Mouse (Mus musculus): ENCODE results near the gene Csmd2. TPM values are rescaled to one million over a fixed set of nuclear protein-coding genes. Genes with fewer than 3 reads are reported as not detected.

Csmd2 gene
- polyA plus RNA-seq, 1 experiment from 2014 or later, result 0.05 TPM

- H3K27ac ChIP-seq (ENCODE audit: low read length), result no peak overlapping the region
- no peak overlapping the region for H3K4me2 ChIP-seq (replicated peaks; ENCODE audit: low read depth, low read length)
- no peaks in the 10 kb centered on the region for H3K27me3 ChIP-seq (replicated peaks; ENCODE audit: insufficient read depth, low read length)
- no peak for DNase-seq (ENCODE audit: low spot score)
- WGBS, result 76% methylated on average over 6 of the region's 6 CpGs
- H3K36me3 ChIP-seq (ENCODE audit: insufficient read depth, low read length), result no peaks in the 10 kb centered on the region
- no peak for ATAC-seq
- H3K4me1 ChIP-seq (ENCODE audit: insufficient read depth, low read depth, low read length), result no peaks in the 10 kb centered on the region
- H3K9ac ChIP-seq (replicated peaks; ENCODE audit: low read depth), result no peak overlapping the region
- TF ChIP-seq EP300 (IDR thresholded peaks at IDR 0.05) (no peak), CTCF (IDR thresholded peaks at IDR 0.05) (no peak)
- no peaks in the 10 kb centered on the region for H3K9me3 ChIP-seq (ENCODE audit: low read length)
- no peak overlapping the region for H3K4me3 ChIP-seq (ENCODE audit: low read depth, low read length)
Measured at GRCm38 (mm10) chr4:128550756-128551155, 563.1 kb downstream of the Csmd2 start.

GRCm38 (mm10) chr4:128554198-128554597, 566.5 kb downstream of the Csmd2 start:
- Histone ChIP-seq H3K27me3 (replicated peaks; ENCODE audit: insufficient read depth, low read length) (no peaks in the 10 kb centered on the region), H3K4me1 (ENCODE audit: insufficient read depth, low read depth, low read length) (no peaks in the 10 kb centered on the region), H3K4me3 (ENCODE audit: low read depth, low read length) (no peak overlapping the region), H3K36me3 (ENCODE audit: insufficient read depth, low read length) (no peaks in the 10 kb centered on the region), H3K9me3 (ENCODE audit: low read length) (no peaks in the 10 kb centered on the region), H3K9ac (replicated peaks; ENCODE audit: low read depth) (no peak overlapping the region), H3K4me2 (replicated peaks; ENCODE audit: low read depth, low read length) (no peak overlapping the region), H3K27ac (ENCODE audit: low read length) (no peak overlapping the region)
- no peak for TF ChIP-seq CTCF (IDR thresholded peaks at IDR 0.05)
- no peak for TF ChIP-seq EP300 (IDR thresholded peaks at IDR 0.05)
- ATAC-seq (no peak), DNase-seq (ENCODE audit: low spot score) (no peak)
- 93% methylated on average over 2 of the region's 2 CpGs for WGBS

GRCm38 (mm10) chr4:128560327-128560726, 572.7 kb downstream of the Csmd2 start:
- ATAC-seq (no peak), DNase-seq (ENCODE audit: low spot score) (no peak)
- Histone ChIP-seq H3K4me3 (ENCODE audit: low read depth, low read length) (no peak overlapping the region), H3K9me3 (ENCODE audit: low read length) (no peaks in the 10 kb centered on the region), H3K27me3 (replicated peaks; ENCODE audit: insufficient read depth, low read length) (no peaks in the 10 kb centered on the region), H3K36me3 (ENCODE audit: insufficient read depth, low read length) (no peaks in the 10 kb centered on the region), H3K4me2 (replicated peaks; ENCODE audit: low read depth, low read length) (no peak overlapping the region), H3K9ac (replicated peaks; ENCODE audit: low read depth) (no peak overlapping the region), H3K27ac (ENCODE audit: low read length) (no peak overlapping the region), H3K4me1 (ENCODE audit: insufficient read depth, low read depth, low read length) (no peaks in the 10 kb centered on the region)
- 78% methylated on average over 3 of the region's 3 CpGs for WGBS
- TF ChIP-seq CTCF (IDR thresholded peaks at IDR 0.05), result peak; percentile 31
- TF ChIP-seq EP300 (IDR thresholded peaks at IDR 0.05), result no peak

- no peak for TF ChIP-seq EP300 (IDR thresholded peaks at IDR 0.05)
- TF ChIP-seq CTCF (IDR thresholded peaks at IDR 0.05), result no peak
- no peaks in the 10 kb centered on the region for H3K9me3 ChIP-seq (ENCODE audit: low read length)
- no peaks in the 10 kb centered on the region for H3K27me3 ChIP-seq (replicated peaks; ENCODE audit: insufficient read depth, low read length)
- no peaks in the 10 kb centered on the region for H3K4me1 ChIP-seq (ENCODE audit: insufficient read depth, low read depth, low read length)
- DNase-seq (ENCODE audit: low spot score) (peak; percentile 41), ATAC-seq (no peak)
- H3K9ac ChIP-seq (replicated peaks; ENCODE audit: low read depth), result no peak overlapping the region
- H3K27ac ChIP-seq (ENCODE audit: low read length), result no peak overlapping the region
- no peak overlapping the region for H3K4me2 ChIP-seq (replicated peaks; ENCODE audit: low read depth, low read length)
- 45% methylated on average over 4 of the region's 4 CpGs for WGBS
- no peaks in the 10 kb centered on the region for H3K36me3 ChIP-seq (ENCODE audit: insufficient read depth, low read length)
- H3K4me3 ChIP-seq (ENCODE audit: low read depth, low read length), result no peak overlapping the region
Measured at GRCm38 (mm10) chr4:128575811-128576210, 588.2 kb downstream of the Csmd2 start.

GRCm38 (mm10) chr4:128579182-128579581, 591.5 kb downstream of the Csmd2 start:
- no peak overlapping the region for H3K9ac ChIP-seq (replicated peaks; ENCODE audit: low read depth)
- H3K27ac ChIP-seq (ENCODE audit: low read length), result no peak overlapping the region
- WGBS, result 60% methylated on average over 4 of the region's 4 CpGs
- no peak overlapping the region for H3K4me3 ChIP-seq (ENCODE audit: low read depth, low read length)
- H3K36me3 ChIP-seq (ENCODE audit: insufficient read depth, low read length), result no peaks in the 10 kb centered on the region
- H3K9me3 ChIP-seq (ENCODE audit: low read length), result peaks cover 12% of the 10 kb centered on the region
- DNase-seq (ENCODE audit: low spot score) (peak; percentile 8), ATAC-seq (no peak)
- TF ChIP-seq EP300 (IDR thresholded peaks at IDR 0.05), result no peak
- peak; percentile 64 for TF ChIP-seq CTCF (IDR thresholded peaks at IDR 0.05)
- H3K4me2 ChIP-seq (replicated peaks; ENCODE audit: low read depth, low read length), result no peak overlapping the region
- H3K4me1 ChIP-seq (ENCODE audit: insufficient read depth, low read depth, low read length), result no peaks in the 10 kb centered on the region
- H3K27me3 ChIP-seq (replicated peaks; ENCODE audit: insufficient read depth, low read length), result no peaks in the 10 kb centered on the region

GRCm38 (mm10) chr4:128593286-128593685, 605.6 kb downstream of the Csmd2 start:
- H3K4me2 ChIP-seq (replicated peaks; ENCODE audit: low read depth, low read length), result no peak overlapping the region
- TF ChIP-seq EP300 (IDR thresholded peaks at IDR 0.05) (no peak), CTCF (IDR thresholded peaks at IDR 0.05) (no peak)
- WGBS, result 84% methylated on average over 4 of the region's 4 CpGs

GRCm38 (mm10) chr4:128594062-128594461, 606.4 kb downstream of the Csmd2 start:
- no peak overlapping the region for H3K9ac ChIP-seq (replicated peaks; ENCODE audit: low read depth)
- 82% methylated on average over 5 of the region's 5 CpGs for WGBS
- DNase-seq (ENCODE audit: low spot score) (no peak), ATAC-seq (no peak)
- no peaks in the 10 kb centered on the region for H3K36me3 ChIP-seq (ENCODE audit: insufficient read depth, low read length)
- TF ChIP-seq EP300 (IDR thresholded peaks at IDR 0.05), result no peak
- no peak for TF ChIP-seq CTCF (IDR thresholded peaks at IDR 0.05)
- H3K4me3 ChIP-seq (ENCODE audit: low read depth, low read length), result no peak overlapping the region
- no peaks in the 10 kb centered on the region for H3K9me3 ChIP-seq (ENCODE audit: low read length)
- H3K4me2 ChIP-seq (replicated peaks; ENCODE audit: low read depth, low read length), result no peak overlapping the region
- no peak overlapping the region for H3K27ac ChIP-seq (ENCODE audit: low read length)
- no peaks in the 10 kb centered on the region for H3K27me3 ChIP-seq (replicated peaks; ENCODE audit: insufficient read depth, low read length)
- H3K4me1 ChIP-seq (ENCODE audit: insufficient read depth, low read depth, low read length), result no peaks in the 10 kb centered on the region

More at GRCm38 (mm10) chr4:128593286-128593685, 605.6 kb downstream of the Csmd2 start:
- Histone ChIP-seq H3K4me1 (ENCODE audit: insufficient read depth, low read depth, low read length) (no peaks in the 10 kb centered on the region), H3K27ac (ENCODE audit: low read length) (no peak overlapping the region), H3K9me3 (ENCODE audit: low read length) (no peaks in the 10 kb centered on the region), H3K4me3 (ENCODE audit: low read depth, low read length) (no peak overlapping the region), H3K27me3 (replicated peaks; ENCODE audit: insufficient read depth, low read length) (no peaks in the 10 kb centered on the region), H3K36me3 (ENCODE audit: insufficient read depth, low read length) (no peaks in the 10 kb centered on the region), H3K9ac (replicated peaks; ENCODE audit: low read depth) (no peak overlapping the region)
- no peak for ATAC-seq
- no peak for DNase-seq (ENCODE audit: low spot score)
